In the genomic region with DNA sequence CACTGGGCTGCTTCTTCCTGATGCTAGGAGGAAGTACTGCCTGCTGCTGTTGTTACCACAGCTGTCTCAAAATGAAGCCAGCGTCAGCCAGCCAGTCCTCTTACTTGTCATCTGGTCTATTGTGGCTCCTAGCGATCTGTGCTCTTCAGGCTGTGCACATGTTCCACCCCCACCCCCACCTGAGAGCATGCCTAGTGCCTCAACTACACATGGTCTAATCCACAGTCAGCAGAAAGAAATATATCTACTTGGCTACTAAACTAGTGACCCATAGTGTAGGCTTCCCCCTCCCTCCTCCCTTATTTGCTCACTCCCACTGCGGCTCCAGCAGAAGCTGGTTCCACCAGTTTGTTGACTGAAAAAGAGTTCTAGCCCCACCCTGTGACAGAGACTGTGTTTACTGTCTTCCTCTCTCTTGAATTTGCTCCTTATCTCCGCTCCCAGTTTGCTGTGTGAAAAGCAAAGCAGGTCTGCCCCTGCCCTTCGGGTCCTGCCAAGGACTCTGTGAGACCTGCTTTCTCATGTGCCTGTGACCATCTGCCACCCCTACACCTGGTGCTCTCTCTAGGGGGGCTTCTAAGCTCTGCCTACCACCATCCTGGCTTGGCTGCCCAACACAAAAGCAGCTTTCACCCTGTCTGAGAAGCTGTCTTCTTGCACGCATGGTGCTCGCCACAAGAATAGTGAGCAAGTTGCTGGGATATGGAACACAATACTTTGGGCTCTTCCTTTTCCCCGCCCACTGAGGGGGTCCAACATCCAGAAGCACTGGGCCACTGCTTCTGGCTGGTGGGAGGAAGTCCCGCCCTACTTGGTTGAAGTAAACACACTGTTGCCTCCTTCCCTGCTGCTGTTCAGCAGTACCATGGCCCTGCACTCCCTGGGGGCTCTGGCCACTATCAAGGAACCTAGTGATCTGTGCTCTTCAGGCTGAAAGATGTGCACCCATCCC, we compare ENCODE assay signal across 9 mouse cellular contexts. TPM values are rescaled to one million over a fixed set of nuclear protein-coding genes. Genes with fewer than 3 reads are reported as not detected.
DNase-seq lines count a peak whose midpoint lies in the region; ATAC-seq and TF ChIP-seq lines count a peak whose summit lies in the region.
"Had no signal": no experiment of that assay in that cellular context is flagged by ENCODE, and none has a peak within 500 bp of the region (broad histone marks: within the 10 kb centered on the region; RNA-seq: fewer than 3 reads in every experiment).

No protein-coding gene starts in this region.

- peak overlapping the region; percentile 84 for H3K27ac ChIP-seq in ES-E14 (ENCODE audit: insufficient read depth, low read depth, low read length, poor library complexity, severe bottlenecking)
- no peak overlapping the region for H3K27ac ChIP-seq in forebrain, embryonic 13.5 days
- H3K27ac ChIP-seq in liver, embryonic 15.5 days (replicated peaks) = no peak overlapping the region

- peak; percentile 34; the same call in 1 of the 2 replicates for ATAC-seq in frontal cortex, adult (ENCODE audit: low TSS enrichment)
- peak; percentile 51 for ATAC-seq in forebrain, embryonic 13.5 days
- ATAC-seq in liver, embryonic 15.5 days (ENCODE audit: insufficient read depth) = peak; percentile 28; the same call in 1 of the 2 replicates

- no peaks in the 10 kb centered on the region for H3K36me3 ChIP-seq in ES-E14 (ENCODE audit: control insufficient read depth, insufficient read depth, low read length, poor library complexity, severe bottlenecking)
- no peaks in the 10 kb centered on the region for H3K36me3 ChIP-seq in forebrain, embryonic 13.5 days (ENCODE audit: poor library complexity, severe bottlenecking)
- H3K36me3 ChIP-seq in liver, embryonic 15.5 days (replicated peaks) = no peaks in the 10 kb centered on the region

- WGBS in forebrain, embryonic 13.5 days = 64% methylated on average over 9 of the region's 9 CpGs
- 25% methylated on average over 9 of the region's 9 CpGs for WGBS in liver, embryonic 15.5 days (ENCODE audit: insufficient replicate concordance)

- H3K4me1 ChIP-seq in ES-E14 (ENCODE audit: control insufficient read depth in 2 of 2, insufficient read depth in 2 of 2, low read length in 2 of 2, poor library complexity in 1 of 2) = peaks cover 0 to 2% of the 10 kb centered on the region in 2 experiments; a peak in 1 of 4 replicates
- H3K4me1 ChIP-seq in forebrain, embryonic 13.5 days = no peaks in the 10 kb centered on the region
- no peaks in the 10 kb centered on the region for H3K4me1 ChIP-seq in liver, embryonic 15.5 days (replicated peaks)

- H3K4me3 ChIP-seq in ES-E14 (ENCODE audit: insufficient read depth in 1 of 2, low read depth in 1 of 2, low read length in 2 of 2, poor library complexity in 1 of 2, severe bottlenecking in 1 of 2) = peak overlapping the region; percentile 35 to 52
- no peak overlapping the region for H3K4me3 ChIP-seq in forebrain, embryonic 13.5 days
- H3K4me3 ChIP-seq in liver, embryonic 15.5 days (replicated peaks) = no peak overlapping the region

- DNase-seq in frontal cortex, postnatal 36 days (ENCODE audit: low spot score in 2 of 2) = no peak
- no peak for DNase-seq in ES-E14 (ENCODE audit: low read depth, low spot score)
- DNase-seq in T-cell, adult 2 months (ENCODE audit: low spot score) = no peak
- DNase-seq in layer of hippocampus, adult 9-10 months (ENCODE audit: low spot score) = no peak
- no peak for DNase-seq in frontal cortex, postnatal 14 days (ENCODE audit: low spot score in 2 of 2)

- 0 out of 2 replicates have a peak overlapping the region, but pooled peaks have one; percentile 5 for H3K4me2 ChIP-seq in forebrain, embryonic 13.5 days
- H3K4me2 ChIP-seq in liver, embryonic 15.5 days = peak overlapping the region; percentile 18; the same call in 1 of the 2 replicates

- H3K27me3 ChIP-seq in forebrain, embryonic 13.5 days = no peaks in the 10 kb centered on the region
- H3K27me3 ChIP-seq in liver, embryonic 15.5 days = no peaks in the 10 kb centered on the region

- in situ Hi-C loops in ES-E14 (cut with MboI; ENCODE audit: low sequenced_read_pairs in 2 of 2, unreplicated experiment in 2 of 2) = no loop called here

- H3K9me3 ChIP-seq in ES-E14 (ENCODE audit: control insufficient read depth, insufficient read depth, low read depth, low read length) = no peaks in the 10 kb centered on the region
- H3K9me3 ChIP-seq in forebrain, embryonic 13.5 days (replicated peaks) = no peaks in the 10 kb centered on the region
- no peaks in the 10 kb centered on the region for H3K9me3 ChIP-seq in liver, embryonic 15.5 days (replicated peaks)

- H3K9ac ChIP-seq in ES-E14 (ENCODE audit: insufficient read depth, low read depth, low read length, poor library complexity, severe bottlenecking) = peak overlapping the region; percentile 52; the same call in 1 of the 2 replicates
- H3K9ac ChIP-seq in forebrain, embryonic 13.5 days = no peak overlapping the region
- no peak overlapping the region for H3K9ac ChIP-seq in liver, embryonic 15.5 days

TF ChIP-seq in ES-E14, 5 proteins besides CTCF, POLR2A, EP300 and RAD21:
- TF ChIP-seq ZC3H11A (IDR thresholded peaks at IDR 0.05; ENCODE audit: borderline replicate concordance, low read depth, low read length) (no peak), CHD2 (IDR thresholded peaks at IDR 0.05; ENCODE audit: low read depth, low read length) (no peak), MAFK (IDR thresholded peaks at IDR 0.05; ENCODE audit: insufficient read depth, low read depth, low read length) (no peak), ZNF384 (IDR thresholded peaks at IDR 0.05; ENCODE audit: low read depth, low read length) (no peak), HCFC1 (IDR thresholded peaks at IDR 0.05; ENCODE audit: borderline replicate concordance, insufficient read depth, low read length) (no peak)

RNA-seq across cellular contexts. Expression of a gene that starts 14.0 kb away (rescaled TPM):
- total RNA-seq in ES-E14 (2012; rRNA removed) = 3.3 and 4.8 TPM in 2 replicates
- polyA plus RNA-seq in forebrain, embryonic 13.5 days (2015; fragmentation: Nextera tagmentation; extraction: Ambion mirVana) = 0.87 and 1.0 TPM in 2 replicates
- polyA plus RNA-seq in liver, embryonic 15.5 days (2015; fragmentation: Nextera tagmentation; extraction: Ambion mirVana) = 0.08 TPM in 1 of 2 replicates, not detected in the other
- polyA plus RNA-seq: testis, adult 2 months had no signal

Comparison
In these comparisons a context has a peak if more than half of its experiments do, and no peak if none do; other contexts are left out.
1. H3K4me3 ChIP-seq: peak in ES-E14 (2 of 2); none in forebrain, embryonic 13.5 days (single experiment) and liver, embryonic 15.5 days (single experiment).
2. Peak in every context shown above with its lines, with median percentiles within 50 percentile points of each other: ATAC-seq.